Mouse (Mus musculus) stomach, postnatal 0 days (tissue): ENCODE measurements at regions not wholly inside any gene's neighbourhood (a gene's known extent, or its start where the extent isn't known, plus 50 kb on each side); places are given as distances from the start of the nearest gene placed in this dataset.

Source experiments
- ATAC-seq: fragments of 200-750 bp; cut with Nextera tagmentation; 2 replicates; pipeline ENCODE4 v1.8.0; 2017; ENCODE audit not compliant: low FRiP score, low TSS enrichment
- DNase-seq: peaks from one replicate; pipeline ENCODE4 v3.0.0-alpha.2; 2016; ENCODE audit warnings: low spot score
- H3K27ac ChIP-seq: fragments of 300-500 bp; sonication (generic); replicated peaks from 2 replicates; pipeline ENCODE4 v1.5.1; 2014; ENCODE audit warnings: mild to moderate bottlenecking, control low read depth
- H3K27me3 ChIP-seq: fragments of 300-500 bp; sonication (generic); 2 replicates; pipeline ENCODE4 v1.6.1; 2014; ENCODE audit warnings: low read length; ENCODE audit not compliant: control insufficient read depth, insufficient read depth
- H3K36me3 ChIP-seq: fragments of 300-500 bp; sonication (generic); 2 replicates; pipeline ENCODE4 v1.6.1; 2014; ENCODE audit warnings: low read length, mixed read lengths; ENCODE audit not compliant: control insufficient read depth, insufficient read depth
- H3K4me1 ChIP-seq: fragments of 300-500 bp; sonication (generic); replicated peaks from 2 replicates; pipeline ENCODE4 v1.6.1; 2014; ENCODE audit warnings: antibody characterized with exemption; ENCODE audit not compliant: control insufficient read depth, insufficient read depth
- H3K4me2 ChIP-seq: fragments of 300-500 bp; sonication (generic); replicated peaks from 2 replicates; pipeline ENCODE4 v1.6.1; 2014; ENCODE audit warnings: low read depth, mild to moderate bottlenecking, control low read depth, moderate library complexity
- H3K4me3 ChIP-seq: fragments of 300-500 bp; sonication (generic); 2 replicates; pipeline ENCODE4 v1.5.1; 2014; ENCODE audit warnings: low read depth, low read length, control low read depth
- H3K9ac ChIP-seq: fragments of 300-500 bp; sonication (generic); 2 replicates; pipeline ENCODE4 v1.6.1; 2014; ENCODE audit warnings: mild to moderate bottlenecking, low read length, control low read depth, mixed read lengths
- H3K9me3 ChIP-seq: fragments of 300-500 bp; sonication (generic); 2 replicates; pipeline ENCODE4 v1.6.1; 2016; ENCODE audit warnings: low read length; ENCODE audit not compliant: control insufficient read depth
- CTCF ChIP-seq: IDR thresholded peaks from 2 replicates; pipeline ENCODE4 v1.5.1; 2016; ENCODE audit warnings: antibody characterized with exemption, low read depth, mild to moderate bottlenecking, moderate library complexity
- EP300 ChIP-seq: optimal IDR thresholded peaks from 2 replicates; pipeline ENCODE3; 2016; ENCODE audit warnings: antibody characterized with exemption
- WGBS: fragments of 180-500 bp; shearing (Covaris S2); extraction: QIAGEN DNeasy Blood & Tissue Kit; methylation state at CpG from one replicate; pipeline ENCODE4 v1.1.7; 2014; 5-methylcytosine and 5-hydroxymethylcytosine counted together

GRCm38 (mm10) chr2:92712266-92713144 lies 113.0 kb downstream of the Chst1 start:
- no peak for DNase-seq
- ATAC-seq: no peak
- Histone ChIP-seq H3K4me1 (no peaks in the 10 kb centered on the region), H3K4me3 (no peak overlapping the region), H3K4me2 (no peak overlapping the region), H3K9ac (no peak overlapping the region), H3K27ac (no peak overlapping the region), H3K9me3 (no peaks in the 10 kb centered on the region), H3K27me3 (no peaks in the 10 kb centered on the region), H3K36me3 (no peaks in the 10 kb centered on the region)
- 52% methylated on average over 11 of the region's 11 CpGs for WGBS
- TF ChIP-seq CTCF (no peak), EP300 (no peak)

DNA sequence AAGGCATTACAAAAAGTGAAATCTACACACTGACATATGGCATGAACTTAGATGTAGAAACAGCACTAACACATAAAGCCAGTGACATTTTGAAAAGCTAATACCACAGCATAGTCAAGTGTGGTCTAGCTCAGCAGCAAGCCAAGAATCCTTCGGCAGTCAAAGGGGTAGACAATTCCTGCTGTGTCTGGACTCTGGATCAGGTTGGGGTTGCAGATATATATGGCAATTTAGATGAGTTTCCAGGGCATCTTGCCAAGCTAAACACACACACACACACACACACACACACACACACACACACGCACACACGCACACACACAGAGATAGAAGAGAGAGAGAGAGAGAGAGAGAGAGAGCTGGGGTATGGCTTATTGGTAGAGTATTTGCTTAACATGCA lies 118.2 kb downstream of the Chst1 start:
- WGBS: 52% methylated on average over 1 of the region's 3 CpGs
- H3K4me1 ChIP-seq: no peaks in the 10 kb centered on the region
- no peaks in the 10 kb centered on the region for H3K36me3 ChIP-seq
- no peak for TF ChIP-seq CTCF
- H3K9ac ChIP-seq: no peak overlapping the region
- no peaks in the 10 kb centered on the region for H3K9me3 ChIP-seq
- no peak for DNase-seq
- H3K27ac ChIP-seq: no peak overlapping the region
- no peak overlapping the region for H3K4me2 ChIP-seq
- H3K4me3 ChIP-seq: no peak overlapping the region
- no peaks in the 10 kb centered on the region for H3K27me3 ChIP-seq
- no peak for ATAC-seq

- DNase-seq (no peak), ATAC-seq (no peak)
- TF ChIP-seq CTCF: no peak
- TF ChIP-seq EP300: no peak
- Histone ChIP-seq H3K36me3 (no peaks in the 10 kb centered on the region), H3K27ac (no peak overlapping the region), H3K9ac (no peak overlapping the region), H3K4me3 (no peak overlapping the region), H3K27me3 (no peaks in the 10 kb centered on the region), H3K4me1 (no peaks in the 10 kb centered on the region), H3K4me2 (no peak overlapping the region), H3K9me3 (no peaks in the 10 kb centered on the region)
- 68% methylated on average over 3 of the region's 3 CpGs for WGBS
Observed at GRCm38 (mm10) chr2:92721951-92722350, 122.4 kb downstream of the Chst1 start.

GRCm38 (mm10) chr2:92723618-92724263 lies 124.2 kb downstream of the Chst1 start:
- Histone ChIP-seq H3K9me3 (no peaks in the 10 kb centered on the region), H3K27ac (no peak overlapping the region), H3K27me3 (no peaks in the 10 kb centered on the region), H3K9ac (no peak overlapping the region), H3K4me1 (no peaks in the 10 kb centered on the region), H3K36me3 (no peaks in the 10 kb centered on the region), H3K4me3 (no peak overlapping the region), H3K4me2 (no peak overlapping the region)
- WGBS: 51% methylated on average over 9 of the region's 9 CpGs
- ATAC-seq: no peak
- DNase-seq: no peak
- TF ChIP-seq CTCF (no peak), EP300 (no peak)

- Histone ChIP-seq H3K9ac (no peak overlapping the region), H3K27ac (no peak overlapping the region), H3K9me3 (no peaks in the 10 kb centered on the region), H3K27me3 (no peaks in the 10 kb centered on the region), H3K36me3 (no peaks in the 10 kb centered on the region), H3K4me1 (no peaks in the 10 kb centered on the region), H3K4me2 (no peak overlapping the region), H3K4me3 (no peak overlapping the region)
- ATAC-seq (no peak), DNase-seq (no peak)
- TF ChIP-seq CTCF (no peak), EP300 (no peak)
- WGBS: 63% methylated on average over 7 of the region's 7 CpGs
Observed at GRCm38 (mm10) chr2:92726640-92727039, 127.1 kb downstream of the Chst1 start.

DNA sequence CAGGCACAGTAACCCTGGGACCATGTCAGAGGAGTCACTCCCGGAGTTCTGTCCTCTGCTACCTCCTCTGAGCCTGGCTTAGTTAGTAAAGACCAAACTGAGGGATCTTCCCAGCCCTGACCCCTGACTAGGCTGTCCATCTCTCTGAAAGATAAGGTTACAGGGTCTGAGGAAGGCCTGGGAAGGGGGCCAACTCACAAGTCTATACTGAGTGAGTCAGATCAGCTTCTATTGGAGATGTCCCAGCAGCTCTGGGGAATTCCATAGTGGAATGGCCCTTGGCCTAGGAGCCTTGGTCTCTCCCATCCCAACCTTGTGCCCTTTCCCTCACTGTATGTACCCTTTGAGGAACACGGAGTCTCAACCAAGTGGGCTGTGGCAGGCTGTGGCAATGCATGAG lies 127.7 kb downstream of the Chst1 start:
- Histone ChIP-seq H3K4me2 (no peak overlapping the region), H3K36me3 (no peaks in the 10 kb centered on the region), H3K9me3 (no peaks in the 10 kb centered on the region), H3K27me3 (no peaks in the 10 kb centered on the region), H3K4me1 (no peaks in the 10 kb centered on the region), H3K4me3 (no peak overlapping the region), H3K27ac (no peak overlapping the region), H3K9ac (no peak overlapping the region)
- 76% methylated on average over 2 of the region's 2 CpGs for WGBS
- no peak for TF ChIP-seq EP300
- no peak for TF ChIP-seq CTCF
- DNase-seq: no peak
- no peak for ATAC-seq
